Mouse (Mus musculus) heart, embryonic 16.5 days (tissue): ENCODE measurements at regions not wholly inside any gene's neighbourhood (a gene's known extent, or its start where the extent isn't known, plus 50 kb on each side); places are given as distances from the start of the nearest gene placed in this dataset.
A peak's percentile ranks its signal among the peaks of the same experiment; 100 is the strongest.

Experiments used
- ATAC-seq: fragments of 200-750 bp; cut with Nextera tagmentation; replicated peaks from 2 replicates; pipeline ENCODE4 v1.8.0; 2017; ENCODE audit warnings: moderate number of reproducible peaks; ENCODE audit not compliant: insufficient read depth, low FRiP score; ENCODE audit errors: extremely low read depth
- H3K27ac ChIP-seq: fragments of 300-500 bp; sonication (generic); 2 replicates; pipeline ENCODE4 v1.5.1; 2014; ENCODE audit warnings: mild to moderate bottlenecking, low read length, control low read depth, moderate library complexity
- H3K27me3 ChIP-seq: fragments of 300-500 bp; sonication (generic); 2 replicates; pipeline ENCODE4 v1.6.1; 2014; ENCODE audit warnings: low read length, mixed read lengths; ENCODE audit not compliant: control insufficient read depth, insufficient read depth
- H3K36me3 ChIP-seq: fragments of 300-500 bp; sonication (generic); 2 replicates; pipeline ENCODE4 v1.6.1; 2014; ENCODE audit not compliant: control insufficient read depth, insufficient read depth
- H3K4me1 ChIP-seq: fragments of 300-500 bp; sonication (generic); 2 replicates; pipeline ENCODE4 v1.6.1; 2014; ENCODE audit warnings: low read length, mixed read lengths; ENCODE audit not compliant: control insufficient read depth, insufficient read depth
- H3K4me2 ChIP-seq: fragments of 300-500 bp; sonication (generic); 2 replicates; pipeline ENCODE4 v1.6.1; 2014; ENCODE audit warnings: low read depth, mild to moderate bottlenecking, control low read depth, low read length
- H3K4me3 ChIP-seq: fragments of 300-500 bp; sonication (generic); 2 replicates; pipeline ENCODE4 v1.5.1; 2014; ENCODE audit warnings: mild to moderate bottlenecking, control low read depth, low read length
- H3K9ac ChIP-seq: fragments of 300-500 bp; sonication (generic); 2 replicates; pipeline ENCODE4 v1.6.1; 2014; ENCODE audit warnings: low read length, control low read depth
- H3K9me3 ChIP-seq: fragments of 300-500 bp; sonication (generic); replicated peaks from 2 replicates; pipeline ENCODE4 v1.6.1; 2016; ENCODE audit warnings: low read length; ENCODE audit not compliant: control insufficient read depth
- WGBS: fragments of 180-500 bp; shearing (Covaris S2); extraction: QIAGEN DNeasy Blood & Tissue Kit; methylation state at CpG from one replicate; pipeline ENCODE4 v1.1.7; 2014; 5-methylcytosine and 5-hydroxymethylcytosine counted together

DNA sequence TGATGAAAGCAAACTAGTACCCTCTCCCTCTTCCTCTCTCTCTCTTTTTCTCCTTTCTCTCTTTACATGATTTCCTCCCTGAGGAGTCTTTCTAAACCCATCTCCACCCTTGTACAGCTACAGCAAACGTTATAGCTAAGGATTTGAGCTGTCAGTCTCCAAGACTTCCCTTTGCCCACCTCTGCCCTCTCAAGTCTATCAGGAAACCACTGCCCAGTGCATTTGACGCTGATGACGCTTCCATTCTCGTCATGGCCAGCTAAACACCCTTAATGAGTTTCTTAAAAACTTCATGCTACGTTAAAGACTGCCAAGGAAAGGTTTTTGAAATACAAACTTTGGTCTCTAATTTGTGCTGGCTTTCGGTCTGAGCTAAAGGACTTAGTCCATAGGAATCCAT lies 99.0 kb upstream of the Bach2 start:
- H3K36me3 ChIP-seq, result no peaks in the 10 kb centered on the region
- H3K9ac ChIP-seq, result no peak overlapping the region
- WGBS, result 78% methylated on average over 6 of the region's 6 CpGs
- H3K4me1 ChIP-seq, result peaks cover 17% of the 10 kb centered on the region
- H3K27me3 ChIP-seq, result no peaks in the 10 kb centered on the region
- no peak overlapping the region for H3K4me2 ChIP-seq
- H3K4me3 ChIP-seq, result no peak overlapping the region
- no peak for ATAC-seq
- no peak overlapping the region for H3K27ac ChIP-seq
- no peaks in the 10 kb centered on the region for H3K9me3 ChIP-seq

DNA sequence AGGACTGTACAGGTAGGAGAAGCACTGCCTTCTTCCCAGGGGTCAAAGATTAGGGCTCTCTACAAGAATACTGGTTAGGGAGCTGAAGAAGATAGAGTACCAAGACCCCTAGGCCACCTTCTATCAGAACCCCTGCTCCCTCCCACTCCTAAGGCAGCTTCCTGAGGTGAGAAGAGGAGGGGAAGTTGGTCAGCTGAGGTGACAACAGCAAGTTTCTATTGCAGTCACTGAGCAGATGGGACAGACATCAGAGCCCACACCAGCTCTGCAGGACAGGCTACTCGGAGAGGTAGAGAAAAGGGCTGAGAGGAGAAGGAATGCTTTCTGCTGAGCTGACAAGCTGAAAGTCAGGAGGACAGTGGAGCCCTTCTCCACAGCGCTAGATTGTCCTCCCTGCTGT lies 98.5 kb upstream of the Bach2 start:
- H3K27ac ChIP-seq, result no peak overlapping the region
- H3K36me3 ChIP-seq, result no peaks in the 10 kb centered on the region
- H3K9me3 ChIP-seq, result no peaks in the 10 kb centered on the region
- H3K4me1 ChIP-seq, result peaks cover 17% of the 10 kb centered on the region
- WGBS, result 69% methylated on average over 2 of the region's 2 CpGs
- no peaks in the 10 kb centered on the region for H3K27me3 ChIP-seq
- no peak overlapping the region for H3K4me2 ChIP-seq
- ATAC-seq, result no peak
- no peak overlapping the region for H3K4me3 ChIP-seq
- H3K9ac ChIP-seq, result no peak overlapping the region

DNA sequence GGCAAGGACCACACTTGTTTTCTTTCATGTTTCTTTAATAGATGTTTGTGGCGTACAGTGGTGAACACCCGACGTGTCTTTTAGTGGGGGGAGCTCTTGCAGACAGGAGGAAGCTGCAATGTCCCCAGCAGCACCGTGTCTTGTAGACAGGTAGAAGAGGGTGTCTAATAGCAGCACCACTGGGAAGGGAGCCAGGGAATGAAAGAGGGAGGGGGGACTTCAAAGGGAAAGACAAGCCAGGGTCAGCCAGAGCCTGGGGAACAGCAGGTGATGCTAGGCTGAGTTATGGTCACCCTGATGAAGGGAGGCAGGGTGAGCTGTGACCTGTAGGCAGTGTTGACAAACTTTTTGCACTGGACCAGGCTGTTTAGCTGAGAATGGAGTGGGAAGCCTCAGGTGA lies 96.4 kb upstream of the Bach2 start:
- H3K36me3 ChIP-seq, result no peaks in the 10 kb centered on the region
- no peak overlapping the region for H3K4me2 ChIP-seq
- H3K27me3 ChIP-seq, result no peaks in the 10 kb centered on the region
- no peak overlapping the region for H3K27ac ChIP-seq
- H3K9me3 ChIP-seq, result no peaks in the 10 kb centered on the region; the same call in 1 of the 2 replicates
- no peak overlapping the region for H3K4me3 ChIP-seq
- WGBS, result 29% methylated on average over 4 of the region's 4 CpGs
- ATAC-seq, result peak; percentile 94
- peaks cover 14% of the 10 kb centered on the region for H3K4me1 ChIP-seq
- no peak overlapping the region for H3K9ac ChIP-seq

DNA sequence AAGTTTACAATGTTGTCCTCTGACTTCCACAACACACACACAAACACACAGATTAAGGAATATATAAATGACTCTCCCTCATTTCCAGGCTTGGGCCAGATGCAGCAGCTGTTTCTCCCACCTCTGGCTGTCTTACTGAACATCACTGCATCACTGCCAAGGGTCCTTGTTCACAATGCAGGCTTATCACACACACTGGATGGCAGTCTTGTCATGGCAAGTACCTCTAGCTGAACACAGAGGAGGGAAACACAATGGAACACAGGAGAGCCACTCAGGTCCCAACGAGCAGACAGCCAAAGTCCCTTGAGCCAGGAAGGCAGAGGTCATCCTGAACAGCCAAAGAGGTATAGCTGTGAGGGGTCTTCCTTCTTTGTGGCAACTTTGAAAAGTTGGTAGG lies 91.5 kb upstream of the Bach2 start:
- WGBS, result 26% methylated on average over 1 of the region's 1 CpGs
- Histone ChIP-seq H3K36me3 (no peaks in the 10 kb centered on the region), H3K27ac (no peak overlapping the region), H3K9ac (no peak overlapping the region), H3K9me3 (no peaks in the 10 kb centered on the region; the same call in 1 of the 2 replicates), H3K4me1 (peaks cover 6% of the 10 kb centered on the region), H3K4me2 (no peak overlapping the region), H3K27me3 (no peaks in the 10 kb centered on the region), H3K4me3 (no peak overlapping the region)
- ATAC-seq, result no peak

DNA sequence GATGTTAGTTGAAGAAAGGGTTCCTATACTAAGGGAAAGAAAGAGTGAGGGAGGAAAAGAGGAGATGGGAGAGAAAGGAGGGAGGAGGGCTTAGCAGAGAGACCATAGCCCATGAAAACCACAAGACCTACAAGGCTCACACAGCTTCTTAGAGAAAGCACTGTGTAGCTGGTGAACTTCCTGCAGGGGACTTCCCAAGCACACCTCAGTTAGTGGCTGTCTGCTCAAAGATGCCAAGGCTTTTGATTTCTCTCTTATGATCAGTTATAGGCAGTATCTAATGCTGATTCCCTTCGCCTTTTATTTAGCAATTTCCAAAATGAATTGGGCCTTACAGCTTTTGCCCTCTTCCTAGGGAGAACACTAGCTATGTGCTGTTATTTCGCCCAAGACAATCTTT lies 90.0 kb upstream of the Bach2 start:
- H3K36me3 ChIP-seq, result no peaks in the 10 kb centered on the region
- 85% methylated on average over 2 of the region's 2 CpGs for WGBS
- H3K4me3 ChIP-seq, result no peak overlapping the region
- H3K27ac ChIP-seq, result no peak overlapping the region
- no peaks in the 10 kb centered on the region for H3K27me3 ChIP-seq
- H3K9me3 ChIP-seq, result no peaks in the 10 kb centered on the region; the same call in 1 of the 2 replicates
- H3K9ac ChIP-seq, result no peak overlapping the region
- no peak for ATAC-seq
- H3K4me1 ChIP-seq, result 0 out of 2 replicates have a peak, but pooled peaks cover 2% of the 10 kb centered on the region
- no peak overlapping the region for H3K4me2 ChIP-seq

DNA sequence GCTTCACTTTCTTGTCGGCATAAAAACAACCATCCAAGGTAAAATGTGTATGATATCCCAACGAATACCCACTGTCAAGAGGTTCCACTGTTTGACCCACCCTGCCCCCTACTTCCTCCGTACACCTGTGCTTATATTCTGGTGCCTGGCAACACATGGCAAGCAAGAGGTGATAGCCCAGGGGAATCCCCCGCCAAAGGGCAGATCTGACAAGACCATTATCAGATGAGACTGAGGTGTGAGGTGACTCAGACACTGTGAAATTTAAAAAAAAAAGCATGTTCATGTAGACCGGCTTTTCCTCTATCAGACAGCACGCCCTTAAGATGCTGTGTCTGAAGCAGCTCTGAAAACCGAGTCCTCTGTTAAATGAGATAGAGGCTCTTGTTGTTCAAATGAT lies 89.4 kb upstream of the Bach2 start:
- Histone ChIP-seq H3K4me2 (no peak overlapping the region), H3K4me1 (0 out of 2 replicates have a peak, but pooled peaks cover 2% of the 10 kb centered on the region), H3K9me3 (no peaks in the 10 kb centered on the region; the same call in 1 of the 2 replicates), H3K36me3 (no peaks in the 10 kb centered on the region), H3K9ac (no peak overlapping the region), H3K4me3 (no peak overlapping the region), H3K27me3 (no peaks in the 10 kb centered on the region), H3K27ac (no peak overlapping the region)
- 81% methylated on average over 7 of the region's 7 CpGs for WGBS
- no peak for ATAC-seq

DNA sequence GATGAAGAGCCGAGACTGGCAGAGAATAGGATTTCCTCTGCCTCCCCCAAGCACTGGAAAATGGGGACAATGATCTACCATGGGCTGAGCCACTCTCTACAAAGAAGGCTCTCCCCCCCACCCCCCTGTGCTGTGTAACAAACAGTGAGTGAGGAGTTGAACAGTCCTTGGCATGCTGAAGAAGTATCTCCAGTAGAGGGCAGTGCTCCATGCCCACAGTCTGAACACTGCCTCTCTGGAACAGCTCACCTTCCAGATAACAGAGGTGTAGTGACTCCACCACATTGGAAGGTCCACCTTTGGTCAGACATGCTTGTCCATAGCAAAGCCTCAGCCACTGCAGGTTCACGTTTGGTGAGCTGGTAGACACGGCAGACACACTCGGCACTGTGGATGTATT lies 85.2 kb upstream of the Bach2 start:
- no peaks in the 10 kb centered on the region for H3K36me3 ChIP-seq
- 76% methylated on average over 4 of the region's 4 CpGs for WGBS
- H3K27me3 ChIP-seq, result no peaks in the 10 kb centered on the region
- no peak overlapping the region for H3K9ac ChIP-seq
- no peak overlapping the region for H3K4me2 ChIP-seq
- H3K4me1 ChIP-seq, result no peaks in the 10 kb centered on the region
- no peaks in the 10 kb centered on the region for H3K9me3 ChIP-seq
- H3K4me3 ChIP-seq, result no peak overlapping the region
- no peak overlapping the region for H3K27ac ChIP-seq
- 0 out of 2 replicates have a peak, but pooled peaks have one; percentile 60 for ATAC-seq

DNA sequence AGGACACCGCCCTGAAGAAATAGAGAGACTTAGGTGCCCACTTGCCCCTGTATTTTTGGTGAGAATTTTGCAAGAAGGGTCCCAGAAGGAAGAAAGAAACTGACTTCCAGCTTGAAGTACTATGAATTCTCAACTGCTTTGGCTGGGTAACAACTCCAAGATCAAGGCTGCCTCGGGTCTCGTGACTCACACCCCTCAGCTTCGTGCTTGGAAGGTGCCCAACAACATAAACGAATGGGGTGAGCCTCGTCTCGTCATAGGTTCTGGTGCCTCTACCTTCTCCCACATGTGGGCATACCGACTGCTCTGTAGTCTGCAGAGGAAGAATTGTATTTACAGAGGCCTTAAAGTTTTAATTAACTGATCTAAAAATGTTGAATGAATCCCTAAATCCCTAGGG lies 81.6 kb upstream of the Bach2 start:
- 66% methylated on average over 8 of the region's 8 CpGs for WGBS
- no peak overlapping the region for H3K4me3 ChIP-seq

DNA sequence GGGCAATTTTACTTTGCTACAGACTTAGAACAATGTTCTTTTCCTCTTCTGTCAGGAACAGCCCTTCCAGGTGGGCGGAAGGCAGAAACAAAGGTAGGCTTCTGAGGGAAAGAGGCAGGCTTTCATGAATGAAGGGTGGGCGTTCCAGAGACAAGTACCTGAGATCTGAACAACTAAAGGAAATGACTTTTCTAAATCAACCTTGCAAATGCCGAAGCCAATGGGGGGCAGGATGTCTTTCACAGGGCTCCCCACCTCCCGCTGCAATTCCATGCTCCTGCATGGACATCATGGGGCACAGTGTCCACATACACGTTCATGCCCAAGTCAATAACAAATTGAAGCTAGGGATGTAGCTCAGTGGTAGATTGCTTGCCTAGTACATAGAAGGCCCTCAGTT lies 80.2 kb upstream of the Bach2 start:
- no peak overlapping the region for H3K4me3 ChIP-seq
- no peaks in the 10 kb centered on the region for H3K9me3 ChIP-seq
- no peak overlapping the region for H3K4me2 ChIP-seq
- H3K27me3 ChIP-seq, result no peaks in the 10 kb centered on the region
- no peak overlapping the region for H3K9ac ChIP-seq
- peaks cover 14% of the 10 kb centered on the region for H3K4me1 ChIP-seq
- WGBS, result 66% methylated on average over 5 of the region's 5 CpGs
- no peaks in the 10 kb centered on the region for H3K36me3 ChIP-seq
- no peak for ATAC-seq
- no peak overlapping the region for H3K27ac ChIP-seq

More for the DNA sequence above, 81.6 kb upstream of the Bach2 start:
- no peaks in the 10 kb centered on the region for H3K36me3 ChIP-seq
- no peak overlapping the region for H3K4me2 ChIP-seq
- H3K27ac ChIP-seq, result no peak overlapping the region
- no peaks in the 10 kb centered on the region for H3K9me3 ChIP-seq
- peaks cover 8% of the 10 kb centered on the region for H3K4me1 ChIP-seq
- no peaks in the 10 kb centered on the region for H3K27me3 ChIP-seq
- no peak overlapping the region for H3K9ac ChIP-seq
- ATAC-seq, result no peak

DNA sequence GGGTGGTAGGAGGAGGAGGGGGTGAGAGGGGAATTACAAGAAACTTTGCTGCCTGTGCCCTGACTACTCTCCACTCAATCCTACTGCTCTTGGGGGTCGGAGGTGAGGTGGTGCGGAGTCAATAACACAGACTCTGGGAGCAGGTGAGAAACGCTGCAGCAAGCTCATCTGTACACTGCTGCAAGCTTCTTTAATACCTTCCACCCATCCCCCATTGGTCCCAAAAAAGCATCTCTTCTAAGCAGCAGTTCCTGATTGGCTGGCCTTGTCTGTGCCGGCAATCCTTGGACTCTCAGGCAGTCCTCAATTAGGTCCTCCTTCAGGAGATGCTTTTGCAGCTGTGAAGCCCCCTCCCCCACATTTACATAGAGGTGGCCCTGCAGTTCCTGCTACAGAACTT lies 79.7 kb upstream of the Bach2 start:
- Histone ChIP-seq H3K4me2 (no peak overlapping the region), H3K4me1 (peaks cover 14% of the 10 kb centered on the region), H3K27me3 (no peaks in the 10 kb centered on the region), H3K4me3 (no peak overlapping the region), H3K9ac (no peak overlapping the region), H3K36me3 (no peaks in the 10 kb centered on the region), H3K27ac (no peak overlapping the region), H3K9me3 (no peaks in the 10 kb centered on the region)
- ATAC-seq, result no peak
- WGBS, result 51% methylated on average over 4 of the region's 4 CpGs
